Mouse (Mus musculus) forebrain, embryonic 11.5 days (tissue): ENCODE measurements around the gene Pomc. TPM values are rescaled to one million over a fixed set of nuclear protein-coding genes. Genes with fewer than 3 reads are reported as not detected.

Source experiments
- ATAC-seq: fragments of 200-750 bp; cut with Nextera tagmentation; replicated peaks from 2 replicates; pipeline ENCODE4 v1.8.0; 2017; ENCODE audit warnings: moderate TSS enrichment; ENCODE audit not compliant: low FRiP score
- DNase-seq: peaks from one replicate; pipeline ENCODE4 v3.0.0-alpha.2; 2017; ENCODE audit warnings: low spot score
- H3K27ac ChIP-seq: fragments of 300-500 bp; sonication (generic); 2 replicates; pipeline ENCODE4 v1.5.1; 2014; ENCODE audit warnings: low read depth, low read length
- H3K27me3 ChIP-seq: fragments of 300-500 bp; sonication (generic); 2 replicates; pipeline ENCODE4 v1.6.1; 2014; ENCODE audit warnings: mild to moderate bottlenecking, low read length, mixed read lengths; ENCODE audit not compliant: control insufficient read depth, insufficient read depth
- H3K36me3 ChIP-seq: fragments of 300-500 bp; sonication (generic); 2 replicates; pipeline ENCODE4 v1.6.1; 2014; ENCODE audit warnings: mild to moderate bottlenecking, low read length, moderate library complexity, mixed read lengths; ENCODE audit not compliant: control insufficient read depth, insufficient read depth
- H3K4me1 ChIP-seq: fragments of 300-500 bp; sonication (generic); replicated peaks from 2 replicates; pipeline ENCODE4 v1.6.1; 2014; ENCODE audit warnings: low read length, mixed read lengths; ENCODE audit not compliant: control insufficient read depth, insufficient read depth
- H3K4me2 ChIP-seq: fragments of 300-500 bp; sonication (generic); 2 replicates; pipeline ENCODE4 v1.6.1; 2014; ENCODE audit warnings: low read depth, mild to moderate bottlenecking, low read length, moderate library complexity, mixed read lengths; ENCODE audit not compliant: severe bottlenecking
- H3K4me3 ChIP-seq: fragments of 300-500 bp; sonication (generic); 2 replicates; pipeline ENCODE4 v1.5.1; 2014; ENCODE audit warnings: low read depth, low read length
- H3K9ac ChIP-seq: fragments of 300-500 bp; sonication (generic); 2 replicates; pipeline ENCODE4 v1.6.1; 2014; ENCODE audit warnings: low read length
- H3K9me3 ChIP-seq: fragments of 300-500 bp; sonication (generic); 2 replicates; pipeline ENCODE4 v1.6.1; 2016; ENCODE audit warnings: low read length, mixed read lengths; ENCODE audit not compliant: control insufficient read depth
- WGBS: fragments of 180-500 bp; shearing (Covaris S2); extraction: QIAGEN DNeasy Blood & Tissue Kit; methylation state at CpG from one replicate; pipeline ENCODE4 v1.1.7; 2014; 5-methylcytosine and 5-hydroxymethylcytosine counted together
- polyA plus RNA-seq: library from polyadenylated mRNA; unstranded; fragments of >200 nt; fragmentation: Nextera tagmentation; extraction: Ambion mirVana; gene quantifications from 2 replicates; pipeline ENCODE4 v1.2.1, GENCODE M21; 2014

The Pomc gene
- polyA plus RNA-seq, 1 experiment from 2014 or later, result 6.4 TPM

DNA sequence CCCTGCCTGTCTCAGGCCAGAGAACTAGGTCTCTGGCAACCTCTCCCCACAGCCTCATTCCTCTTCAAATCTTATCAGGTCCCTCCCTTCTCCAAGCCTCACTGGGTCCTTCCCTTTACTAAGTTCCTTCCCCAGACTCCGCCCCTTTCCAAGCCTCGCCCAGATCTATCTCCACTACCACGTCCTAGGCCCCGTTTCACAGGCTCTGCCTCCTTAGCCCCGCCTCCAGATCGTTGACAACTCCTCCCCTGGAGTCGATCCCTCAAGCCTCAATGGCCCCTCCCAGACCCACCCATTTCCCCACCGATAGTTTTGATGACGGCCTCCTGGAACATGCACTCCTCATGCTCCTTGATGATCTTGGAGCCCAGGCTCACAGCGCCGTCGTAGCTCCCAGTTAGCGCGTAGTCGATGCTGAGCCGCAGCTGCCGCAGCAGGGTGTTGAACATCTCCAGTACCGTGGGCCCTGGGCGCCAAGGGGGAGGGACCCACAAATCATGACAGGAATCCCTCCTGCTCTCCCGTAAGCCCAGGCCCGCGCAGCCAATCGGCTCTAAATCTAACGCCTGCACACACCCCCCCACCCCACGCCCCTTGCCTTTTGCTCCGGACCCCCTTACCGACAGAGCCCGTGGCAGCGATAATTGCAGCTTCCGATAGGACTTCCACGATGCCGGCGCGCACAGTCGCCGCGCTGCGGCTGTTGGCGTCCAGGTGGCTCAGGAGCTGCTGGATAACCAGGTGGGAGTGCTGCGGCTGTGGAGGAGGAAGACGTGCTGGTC is 26.8 kb downstream of the Pomc start:
- Histone ChIP-seq H3K36me3 (no peaks in the 10 kb centered on the region; the same call in 1 of the 2 replicates), H3K4me1 (peaks cover 4% of the 10 kb centered on the region; the same call in 1 of the 2 replicates), H3K4me3 (peak overlapping the region; percentile 38), H3K27me3 (no peaks in the 10 kb centered on the region; the same call in 1 of the 2 replicates), H3K9me3 (no peaks in the 10 kb centered on the region), H3K4me2 (peak overlapping the region; percentile 87), H3K9ac (peak overlapping the region; percentile 49), H3K27ac (no peak overlapping the region)
- peak; percentile 87 for DNase-seq
- ATAC-seq, result peak; percentile 91
- WGBS, result under 1% methylated on average over 41 of the region's 41 CpGs

DNA sequence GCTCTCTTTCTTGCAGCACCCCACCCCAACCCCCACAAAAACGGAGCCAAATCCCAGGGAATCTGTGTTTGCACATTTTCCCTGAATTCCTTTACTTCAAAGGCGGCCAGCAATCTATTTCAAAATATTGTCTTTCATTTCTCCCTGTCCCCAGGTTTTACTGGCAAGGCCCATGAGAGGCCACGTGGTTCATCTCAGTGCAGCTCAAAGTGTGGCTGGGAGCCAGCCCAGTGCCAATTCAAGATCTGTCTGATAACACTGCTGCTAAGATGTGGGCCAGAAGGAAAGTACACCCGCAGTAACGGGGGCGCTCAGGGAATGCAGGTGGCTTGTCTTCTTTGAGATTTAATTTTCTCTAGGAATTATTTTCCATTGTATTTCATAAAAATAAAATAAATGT is 27.5 kb downstream of the Pomc start:
- WGBS, result 20% methylated on average over 6 of the region's 6 CpGs

DNA sequence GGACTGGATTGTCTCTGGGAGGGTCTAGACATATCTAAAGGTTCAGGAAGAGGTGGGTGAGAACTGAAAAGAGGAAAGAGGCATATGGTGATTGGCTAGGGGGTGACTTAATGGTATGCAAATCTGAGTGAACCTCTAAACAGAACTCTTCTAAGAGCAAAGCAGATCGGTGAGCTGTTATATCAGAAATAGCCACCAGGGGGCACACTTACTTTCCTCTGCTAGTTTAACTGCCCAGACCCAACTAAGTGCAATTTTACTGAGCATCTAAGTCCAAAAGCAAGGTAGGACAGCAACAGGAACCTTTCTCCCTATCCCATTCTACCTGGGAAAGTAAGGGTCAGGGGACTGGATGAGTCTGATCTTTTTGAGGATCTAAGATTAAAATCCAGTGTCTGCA is 29.0 kb downstream of the Pomc start:
- H3K36me3 ChIP-seq, result no peaks in the 10 kb centered on the region
- H3K4me1 ChIP-seq, result peaks cover 4% of the 10 kb centered on the region; the same call in 1 of the 2 replicates
- no peak overlapping the region for H3K9ac ChIP-seq
- no peak overlapping the region for H3K27ac ChIP-seq
- H3K9me3 ChIP-seq, result no peaks in the 10 kb centered on the region
- no peaks in the 10 kb centered on the region; the same call in 1 of the 2 replicates for H3K27me3 ChIP-seq
- peak; percentile 84 for DNase-seq
- WGBS, result 0% methylated on average over 1 of the region's 1 CpGs
- H3K4me2 ChIP-seq, result no peak overlapping the region
- ATAC-seq, result no peak
- no peak overlapping the region for H3K4me3 ChIP-seq

More for the DNA sequence above, 27.5 kb downstream of the Pomc start:
- no peak for DNase-seq
- H3K9ac ChIP-seq, result 0 out of 2 replicates have a peak overlapping the region, but pooled peaks have one; percentile 49
- no peaks in the 10 kb centered on the region for H3K36me3 ChIP-seq
- no peak for ATAC-seq
- H3K27ac ChIP-seq, result no peak overlapping the region
- H3K27me3 ChIP-seq, result no peaks in the 10 kb centered on the region; the same call in 1 of the 2 replicates
- H3K9me3 ChIP-seq, result no peaks in the 10 kb centered on the region
- peaks cover 4% of the 10 kb centered on the region; the same call in 1 of the 2 replicates for H3K4me1 ChIP-seq
- peak overlapping the region; percentile 38; the same call in 1 of the 2 replicates for H3K4me3 ChIP-seq
- peak overlapping the region; percentile 87; the same call in 1 of the 2 replicates for H3K4me2 ChIP-seq

DNA sequence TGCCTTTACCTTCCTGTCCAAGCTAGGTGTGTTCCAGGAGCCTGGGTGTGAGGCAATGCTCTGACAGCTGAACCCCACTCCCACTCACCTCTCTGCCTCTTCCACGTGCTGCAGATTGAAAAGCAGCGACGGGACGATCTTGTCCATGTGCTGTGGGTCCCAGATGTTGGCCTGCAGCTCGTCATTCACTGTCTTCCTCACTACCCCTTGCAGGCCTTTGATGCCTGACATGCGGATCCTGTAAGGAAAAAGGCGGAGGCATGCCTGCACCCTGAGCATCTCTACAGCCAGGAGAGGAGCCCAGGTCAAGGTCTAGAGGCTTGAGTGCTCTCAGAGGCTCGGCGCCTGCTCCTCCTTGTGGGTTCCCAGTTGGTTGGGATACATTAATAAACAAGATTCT is 29.7 kb downstream of the Pomc start:
- peaks cover 4% of the 10 kb centered on the region; the same call in 1 of the 2 replicates for H3K4me1 ChIP-seq
- no peak overlapping the region for H3K4me3 ChIP-seq
- H3K36me3 ChIP-seq, result no peaks in the 10 kb centered on the region
- no peak for ATAC-seq
- no peaks in the 10 kb centered on the region for H3K9me3 ChIP-seq
- no peak overlapping the region for H3K4me2 ChIP-seq
- DNase-seq, result no peak
- H3K27me3 ChIP-seq, result no peaks in the 10 kb centered on the region; the same call in 1 of the 2 replicates
- H3K27ac ChIP-seq, result no peak overlapping the region
- 86% methylated on average over 9 of the region's 9 CpGs for WGBS
- H3K9ac ChIP-seq, result no peak overlapping the region

DNA sequence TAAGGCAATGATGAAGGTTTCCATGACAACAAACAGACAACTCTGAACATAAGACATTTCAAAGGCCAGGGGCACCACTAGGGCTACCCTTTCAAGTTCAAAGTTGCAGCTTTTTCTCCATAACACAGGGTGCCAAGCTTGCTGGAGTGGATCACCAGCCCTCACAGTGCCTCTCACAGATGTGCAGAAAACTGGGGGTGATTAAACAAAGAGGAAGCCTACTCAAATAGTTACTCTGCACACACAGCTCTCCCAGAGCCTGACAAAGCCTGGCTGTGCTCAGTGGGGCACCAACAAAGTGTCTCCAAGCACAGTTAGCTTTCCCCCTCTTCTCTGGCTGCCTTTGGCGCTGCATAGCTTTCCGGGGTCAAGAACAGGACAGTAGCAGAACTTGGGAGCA is 35.2 kb downstream of the Pomc start:
- Histone ChIP-seq H3K4me3 (no peak overlapping the region), H3K9ac (no peak overlapping the region), H3K36me3 (no peaks in the 10 kb centered on the region), H3K4me2 (no peak overlapping the region), H3K9me3 (no peaks in the 10 kb centered on the region), H3K4me1 (0 out of 2 replicates have a peak, but pooled peaks cover 4% of the 10 kb centered on the region), H3K27me3 (no peaks in the 10 kb centered on the region), H3K27ac (no peak overlapping the region)
- DNase-seq (no peak), ATAC-seq (no peak)
- WGBS, result 66% methylated on average over 2 of the region's 2 CpGs

DNA sequence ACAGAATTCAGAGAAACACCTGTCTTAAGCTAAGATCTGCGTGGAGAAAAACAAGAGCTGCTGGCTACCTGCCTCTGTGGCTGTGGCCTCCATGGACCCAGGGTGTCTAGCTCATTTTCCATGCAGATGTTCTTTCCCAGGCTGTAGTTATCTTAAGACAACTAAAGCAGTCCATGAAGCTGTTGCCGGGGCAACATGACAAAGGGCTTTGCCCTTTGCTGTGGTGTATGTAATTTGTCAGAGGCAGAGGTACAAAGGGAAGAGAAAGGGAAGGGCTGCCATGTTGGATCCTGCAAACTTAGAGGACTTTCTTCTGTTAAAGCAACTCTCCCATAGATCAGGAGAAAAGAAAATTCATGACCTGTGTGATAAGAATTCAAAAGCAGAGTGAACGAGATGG is 36.3 kb downstream of the Pomc start:
- DNase-seq (no peak), ATAC-seq (no peak)
- no peak overlapping the region for H3K9ac ChIP-seq

DNA sequence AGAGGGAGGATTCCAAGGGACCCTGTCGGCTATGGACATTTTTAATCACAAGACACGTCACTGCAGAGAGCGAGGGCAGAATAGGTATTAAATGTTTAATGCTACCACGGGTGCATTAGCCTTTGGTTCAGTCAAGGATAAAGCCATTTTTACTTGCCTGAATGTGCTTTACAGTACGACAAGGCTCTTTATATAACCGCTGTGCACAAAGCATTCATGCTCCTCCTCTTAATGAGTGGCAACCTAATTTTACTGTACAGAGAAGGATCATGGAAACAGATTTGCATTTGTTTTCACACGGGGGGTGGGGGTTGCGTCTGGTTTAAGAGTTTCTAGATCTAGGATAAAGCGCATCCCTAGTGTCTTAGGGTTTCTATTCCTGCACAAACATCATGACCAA is 42.0 kb downstream of the Pomc start:
- H3K27me3 ChIP-seq, result no peaks in the 10 kb centered on the region
- no peak overlapping the region for H3K4me2 ChIP-seq
- 88% methylated on average over 9 of the region's 9 CpGs for WGBS
- no peaks in the 10 kb centered on the region for H3K4me1 ChIP-seq
- no peaks in the 10 kb centered on the region for H3K36me3 ChIP-seq
- no peak overlapping the region for H3K9ac ChIP-seq
- H3K27ac ChIP-seq, result no peak overlapping the region
- DNase-seq (no peak), ATAC-seq (no peak)
- H3K4me3 ChIP-seq, result no peak overlapping the region
- no peaks in the 10 kb centered on the region for H3K9me3 ChIP-seq

More for the DNA sequence above, 36.3 kb downstream of the Pomc start:
- no peak overlapping the region for H3K4me2 ChIP-seq
- no peak overlapping the region for H3K4me3 ChIP-seq
- no peaks in the 10 kb centered on the region for H3K27me3 ChIP-seq
- H3K27ac ChIP-seq, result no peak overlapping the region
- H3K4me1 ChIP-seq, result 0 out of 2 replicates have a peak, but pooled peaks cover 4% of the 10 kb centered on the region
- no peaks in the 10 kb centered on the region for H3K36me3 ChIP-seq
- no peaks in the 10 kb centered on the region for H3K9me3 ChIP-seq
- WGBS, result 85% methylated on average over 3 of the region's 3 CpGs

DNA sequence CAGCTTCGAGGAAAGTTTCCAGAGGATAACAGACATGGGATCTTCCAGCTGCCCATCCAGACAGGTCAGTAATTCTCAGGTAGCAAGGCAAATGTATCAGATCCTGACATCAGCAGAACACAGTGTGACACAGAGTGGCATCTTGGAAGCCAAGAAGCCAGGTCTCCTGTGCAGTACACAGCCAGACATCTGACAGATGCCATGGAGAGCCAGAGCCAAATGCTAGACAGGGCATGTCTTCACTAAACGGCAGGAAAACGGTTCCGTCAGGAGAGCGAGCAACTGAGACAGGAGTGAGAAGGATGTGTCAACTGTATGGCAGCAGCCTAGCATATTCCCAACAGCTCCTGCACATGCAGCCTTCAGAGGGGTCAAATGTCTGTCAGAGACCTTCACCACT is 45.7 kb downstream of the Pomc start:
- no peak for ATAC-seq
- H3K4me3 ChIP-seq, result no peak overlapping the region
- no peaks in the 10 kb centered on the region for H3K4me1 ChIP-seq
- H3K27me3 ChIP-seq, result no peaks in the 10 kb centered on the region
- H3K9me3 ChIP-seq, result no peaks in the 10 kb centered on the region
- H3K36me3 ChIP-seq, result no peaks in the 10 kb centered on the region
- 92% methylated on average over 5 of the region's 5 CpGs for WGBS
- no peak overlapping the region for H3K4me2 ChIP-seq
- H3K27ac ChIP-seq, result no peak overlapping the region
- DNase-seq, result no peak
- no peak overlapping the region for H3K9ac ChIP-seq
